Mouse (Mus musculus) liver, adult 2 months (tissue): Measurements from ENCODE around the gene Vmn2r19. TPM values are rescaled to one million over a fixed set of nuclear protein-coding genes. Genes with fewer than 3 reads are reported as not detected.

Experiments used
- DNase-seq: peaks from one replicate; pipeline ENCODE4 v3.0.0-alpha.2; 2011; ENCODE audit warnings: low read depth, low spot score; ENCODE audit errors: extremely low read depth
- H3K27ac ChIP-seq: fragments of 200-500 bp; replicated peaks from 2 replicates; pipeline ENCODE4 v1.5.1; 2012; ENCODE audit warnings: low read depth, mild to moderate bottlenecking, control low read depth, inconsistent platforms, low read length; ENCODE audit not compliant: insufficient read depth
- H3K27me3 ChIP-seq: fragments of 200-500 bp; 2 replicates; pipeline ENCODE4 v1.6.1; 2012; ENCODE audit warnings: mild to moderate bottlenecking, moderate library complexity, low read length, inconsistent platforms; ENCODE audit not compliant: control insufficient read depth, insufficient read depth
- H3K36me3 ChIP-seq: fragments of 200-500 bp; 2 replicates; pipeline ENCODE4 v1.6.1; 2012; ENCODE audit warnings: low read length, inconsistent platforms; ENCODE audit not compliant: control insufficient read depth, insufficient read depth
- H3K4me1 ChIP-seq: fragments of 200-500 bp; 2 replicates; pipeline ENCODE4 v1.6.1; 2011; ENCODE audit warnings: low read length; ENCODE audit not compliant: control insufficient read depth, insufficient read depth
- H3K4me3 ChIP-seq: fragments of 200-500 bp; 2 replicates; pipeline ENCODE4 v1.5.1; 2011; ENCODE audit warnings: low read depth, mild to moderate bottlenecking, control low read depth, low read length, moderate library complexity; ENCODE audit not compliant: insufficient read depth
- H3K79me2 ChIP-seq: fragments of 200-500 bp; 2 replicates; pipeline ENCODE4 v1.6.1; 2012; ENCODE audit warnings: inconsistent platforms, mild to moderate bottlenecking, low read length, moderate library complexity; ENCODE audit not compliant: control insufficient read depth, insufficient read depth
- H3K9ac ChIP-seq: fragments of 200-500 bp; 2 replicates; pipeline ENCODE4 v1.6.1; 2012; ENCODE audit warnings: low read depth, mild to moderate bottlenecking, control low read depth, inconsistent platforms, low read length
- CTCF ChIP-seq: fragments of 200-500 bp; IDR thresholded peaks from 2 replicates; pipeline ENCODE4 v1.5.1; 2011; ENCODE audit warnings: low read depth, low read length, control low read depth
- POLR2A ChIP-seq: fragments of 200-500 bp; IDR thresholded peaks from 2 replicates; pipeline ENCODE4 v1.6.1; 2011; ENCODE audit warnings: low read length, control low read depth; ENCODE audit not compliant: insufficient read depth; ENCODE audit errors: extremely low read depth
- WGBS: fragments of 180-500 bp; shearing (Covaris S2); methylation state at CpG from one replicate; pipeline ENCODE4 v1.1.7; 2018; 5-methylcytosine and 5-hydroxymethylcytosine counted together
- polyA plus RNA-seq: library from polyadenylated mRNA; depleted of rRNA; stranded (reverse); fragments of >200 nt; gene quantifications from 2 replicates; pipeline ENCODE4 v1.2.3, GENCODE M21; 2012
- total RNA-seq: library from RNA; depleted of rRNA; stranded (reverse); fragments of >200 nt; gene quantifications from 2 replicates; pipeline ENCODE4 v1.2.3, GENCODE M21; 2014

The Vmn2r19 gene
- total and polyA plus RNA-seq, 2 experiments, result not detected

GRCm38 (mm10) chr6:123265809-123266208 is 42.3 kb upstream of the Vmn2r19 start:
- no peak for DNase-seq
- H3K4me3 ChIP-seq, result no peak overlapping the region
- WGBS, result 89% methylated on average over 4 of the region's 4 CpGs
- H3K36me3 ChIP-seq, result no peaks in the 10 kb centered on the region
- H3K4me1 ChIP-seq, result no peaks in the 10 kb centered on the region
- no peak overlapping the region for H3K27ac ChIP-seq
- no peaks in the 10 kb centered on the region for H3K79me2 ChIP-seq
- no peak overlapping the region for H3K9ac ChIP-seq
- TF ChIP-seq CTCF (no peak), POLR2A (no peak)
- H3K27me3 ChIP-seq, result no peaks in the 10 kb centered on the region

- H3K79me2 ChIP-seq, result no peaks in the 10 kb centered on the region
- no peak for DNase-seq
- TF ChIP-seq POLR2A (no peak), CTCF (no peak)
- H3K4me3 ChIP-seq, result no peak overlapping the region
- WGBS, result 71% methylated on average over 5 of the region's 5 CpGs
- no peak overlapping the region for H3K9ac ChIP-seq
- no peak overlapping the region for H3K27ac ChIP-seq
- no peaks in the 10 kb centered on the region for H3K36me3 ChIP-seq
- no peaks in the 10 kb centered on the region for H3K27me3 ChIP-seq
- no peaks in the 10 kb centered on the region for H3K4me1 ChIP-seq
Measured at GRCm38 (mm10) chr6:123266945-123267344, 41.2 kb upstream of the Vmn2r19 start.

- Histone ChIP-seq H3K4me3 (no peak overlapping the region), H3K36me3 (no peaks in the 10 kb centered on the region), H3K27ac (no peak overlapping the region), H3K4me1 (no peaks in the 10 kb centered on the region), H3K9ac (no peak overlapping the region), H3K27me3 (no peaks in the 10 kb centered on the region), H3K79me2 (no peaks in the 10 kb centered on the region)
- TF ChIP-seq CTCF, result no peak
- no peak for TF ChIP-seq POLR2A
- DNase-seq, result no peak
- WGBS, result 89% methylated on average over 2 of the region's 2 CpGs
Measured at GRCm38 (mm10) chr6:123279443-123279842, 28.7 kb upstream of the Vmn2r19 start.

GRCm38 (mm10) chr6:123286311-123286710 is 21.8 kb upstream of the Vmn2r19 start:
- TF ChIP-seq CTCF, result no peak
- TF ChIP-seq POLR2A, result no peak
- 76% methylated on average over 2 of the region's 2 CpGs for WGBS

GRCm38 (mm10) chr6:123288931-123289330 is 19.2 kb upstream of the Vmn2r19 start:
- Histone ChIP-seq H3K9ac (no peak overlapping the region), H3K27ac (no peak overlapping the region), H3K79me2 (no peaks in the 10 kb centered on the region), H3K36me3 (no peaks in the 10 kb centered on the region), H3K4me3 (no peak overlapping the region), H3K4me1 (no peaks in the 10 kb centered on the region), H3K27me3 (no peaks in the 10 kb centered on the region)
- WGBS, result 73% methylated on average over 10 of the region's 10 CpGs
- no peak for TF ChIP-seq POLR2A
- TF ChIP-seq CTCF, result no peak
- no peak for DNase-seq

More at GRCm38 (mm10) chr6:123286311-123286710, 21.8 kb upstream of the Vmn2r19 start:
- Histone ChIP-seq H3K79me2 (no peaks in the 10 kb centered on the region), H3K4me3 (no peak overlapping the region), H3K27me3 (no peaks in the 10 kb centered on the region), H3K27ac (no peak overlapping the region), H3K4me1 (no peaks in the 10 kb centered on the region), H3K9ac (no peak overlapping the region), H3K36me3 (no peaks in the 10 kb centered on the region)
- no peak for DNase-seq

- no peak within 1 kb of the TSS for H3K4me3 ChIP-seq
- no peaks in the 10 kb centered on the region for H3K27me3 ChIP-seq
- no peaks in the 10 kb centered on the region for H3K4me1 ChIP-seq
- H3K9ac ChIP-seq, result no peak within 1 kb of the TSS
- no peaks in the 10 kb centered on the region for H3K36me3 ChIP-seq
- TF ChIP-seq CTCF (no peak), POLR2A (no peak)
- DNase-seq, result no peak
- no peaks in the 10 kb centered on the region for H3K79me2 ChIP-seq
- H3K27ac ChIP-seq, result no peak within 1 kb of the TSS
- 73% methylated on average over 4 of the region's 4 CpGs for WGBS
Measured at GRCm38 (mm10) chr6:123289753-123290152, 18.4 kb upstream of the Vmn2r19 start, which contains the start of gene Clec4e. Gene Clec4e (minus strand): TSS chr6:123289870.
